Mouse (Mus musculus) duodenum, adult 2 months (tissue): Measurements from ENCODE around the gene Ngf. TPM values are rescaled to one million over a fixed set of nuclear protein-coding genes. Genes with fewer than 3 reads are reported as not detected.

Experiments
- polyA plus RNA-seq: library from polyadenylated mRNA; depleted of rRNA; stranded (reverse); fragments of >200 nt; gene quantifications from 2 replicates; pipeline ENCODE4 v1.2.3, GENCODE M21; 2012; ENCODE audit warnings: low replicate concordance; rRNA removed

Gene Ngf
- 0.83 and 1.8 TPM in 2 replicates for polyA plus RNA-seq

DNA sequence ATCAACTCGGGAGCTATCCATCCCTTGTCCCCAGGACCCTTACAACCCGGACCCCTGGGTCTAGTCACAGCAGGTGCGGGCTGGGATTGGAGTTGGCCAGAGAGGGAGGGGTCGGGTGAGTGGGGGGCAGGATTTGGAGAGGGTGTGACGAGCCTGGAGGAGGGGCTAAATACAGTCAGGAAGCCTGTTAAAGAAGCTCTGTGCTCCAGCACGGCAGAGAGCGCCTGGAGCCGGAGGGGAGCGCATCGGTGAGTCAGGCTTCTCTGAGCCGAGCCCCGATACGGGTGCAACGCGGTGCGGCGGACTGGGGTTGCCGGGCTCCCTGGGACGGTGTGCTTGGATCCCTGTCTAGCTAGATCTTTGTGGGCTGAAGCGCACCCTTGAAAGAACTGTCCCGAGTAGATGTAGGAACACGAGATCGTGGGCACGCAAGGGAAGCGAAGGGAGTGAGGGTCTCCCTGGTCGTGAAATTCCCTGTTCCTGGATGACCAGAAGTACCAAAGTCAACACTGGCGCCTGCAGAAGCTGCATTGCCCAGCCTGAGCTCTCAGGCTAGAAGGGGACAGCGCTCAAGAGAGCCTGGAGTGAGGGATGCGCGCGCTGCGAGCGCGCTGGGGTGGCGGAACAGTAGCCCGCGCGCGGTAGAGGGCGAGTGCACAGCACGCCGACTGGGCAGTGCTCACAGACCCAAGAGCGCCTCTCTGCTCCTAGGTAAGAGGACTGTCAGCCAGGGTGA, at the start of gene Ngf:
TSS of gene Ngf (plus strand) at position 207 of the 736 bp plus-strand sequence.

